Mouse (Mus musculus) embryo, embryonic 11 days (tissue): ENCODE data around the gene Ubac2.
"Not testable (repeated sequence)": the region's sequence is repeated elsewhere in the genome, so short reads cannot be mapped to it uniquely, and the experiment has no call there.

Experiments used
- DNase-seq: peaks from one replicate; pipeline ENCODE4 v3.0.0-alpha.2; 2015

The Ubac2 gene

DNA sequence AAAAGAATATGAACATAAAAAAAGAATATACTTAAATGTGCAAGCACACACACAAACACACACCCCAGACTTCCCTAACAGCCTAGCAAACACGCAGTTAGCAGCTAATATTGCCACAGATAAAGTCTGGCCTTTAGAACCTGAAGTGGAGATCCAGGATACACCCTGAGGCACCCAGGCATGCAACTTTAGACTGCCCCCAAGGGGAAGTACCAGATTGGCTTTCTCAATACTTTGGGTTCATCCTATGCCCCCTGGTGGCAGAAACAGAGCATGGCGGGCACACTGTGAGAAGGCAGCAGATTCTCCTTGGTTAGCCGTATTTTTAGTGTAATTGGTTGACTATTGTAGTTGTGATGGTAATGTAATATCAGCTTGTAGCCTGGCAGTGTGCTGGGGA lies 182.2 kb downstream of the Ubac2 start:
- peak; percentile 83 for DNase-seq

DNA sequence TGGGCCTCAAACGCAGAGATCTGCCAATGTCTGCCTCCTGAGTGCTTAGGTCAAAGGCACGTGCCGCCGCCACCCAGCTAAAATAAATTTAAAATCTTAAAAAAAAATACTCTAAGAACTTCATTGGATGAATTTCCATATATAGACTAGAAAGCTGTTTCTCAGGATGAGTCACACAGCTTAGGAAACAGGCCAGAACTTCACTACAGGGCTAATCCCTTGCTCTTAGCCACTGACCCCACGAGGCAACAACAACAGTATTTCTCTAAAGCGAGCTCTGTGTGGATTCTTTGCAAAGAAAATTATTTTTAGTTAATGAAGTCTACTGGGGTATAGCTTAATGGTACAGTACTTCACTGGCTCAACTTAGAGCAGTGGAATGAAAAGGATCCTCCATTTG lies 183.0 kb downstream of the Ubac2 start:
- no peak for DNase-seq

DNA sequence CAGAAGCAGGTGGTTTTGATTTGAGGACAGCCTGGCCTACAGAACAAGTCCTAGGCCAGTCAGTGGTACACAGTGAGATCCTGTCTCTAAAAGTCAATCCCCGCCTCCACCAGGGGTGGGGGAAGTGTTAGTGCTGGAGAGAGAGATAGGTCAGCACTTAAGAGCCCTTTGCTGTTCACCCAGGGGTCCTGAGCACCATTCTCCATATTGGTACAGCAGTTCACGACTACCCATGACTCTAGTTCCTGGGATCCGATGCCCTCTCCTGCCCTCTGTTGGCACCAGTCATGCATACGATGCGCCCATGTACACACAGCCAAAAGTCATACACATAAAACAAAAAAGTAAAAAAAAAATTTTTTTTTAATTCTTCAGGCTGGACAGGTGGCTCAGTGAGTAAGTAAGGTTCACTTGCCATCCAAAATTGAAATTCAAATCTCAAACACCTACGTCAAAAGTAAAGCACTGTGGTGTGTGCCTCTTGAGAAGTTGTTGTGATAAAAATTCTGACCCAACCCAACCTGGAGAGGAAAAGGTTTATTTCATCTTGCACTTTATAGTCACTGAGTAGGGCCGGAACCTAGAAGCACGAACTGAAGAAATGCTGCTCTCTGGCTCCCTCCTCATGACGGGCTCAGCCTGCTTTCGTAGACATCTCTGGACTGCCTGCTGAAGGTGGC lies 184.1 kb downstream of the Ubac2 start:
- DNase-seq = no peak

DNA sequence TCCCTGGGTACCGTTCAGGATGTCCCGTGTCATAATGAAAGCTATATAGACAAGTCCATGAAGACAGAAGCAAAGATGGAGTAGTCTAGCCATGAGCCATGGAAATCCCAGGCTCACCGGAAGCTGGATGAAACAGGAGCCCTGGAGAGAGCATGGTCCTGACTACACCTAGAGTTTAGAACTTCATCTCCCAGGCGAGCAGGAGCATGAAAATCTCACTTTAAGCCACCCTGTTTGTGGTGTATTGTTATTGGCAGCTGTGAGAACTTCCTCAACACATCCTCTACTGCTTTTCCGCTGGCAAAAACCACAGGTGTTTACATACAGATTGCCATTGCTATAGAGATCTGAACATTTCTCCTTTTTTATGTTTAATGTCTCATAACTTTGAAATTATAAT lies 185.2 kb downstream of the Ubac2 start:
- no peak for DNase-seq

DNA sequence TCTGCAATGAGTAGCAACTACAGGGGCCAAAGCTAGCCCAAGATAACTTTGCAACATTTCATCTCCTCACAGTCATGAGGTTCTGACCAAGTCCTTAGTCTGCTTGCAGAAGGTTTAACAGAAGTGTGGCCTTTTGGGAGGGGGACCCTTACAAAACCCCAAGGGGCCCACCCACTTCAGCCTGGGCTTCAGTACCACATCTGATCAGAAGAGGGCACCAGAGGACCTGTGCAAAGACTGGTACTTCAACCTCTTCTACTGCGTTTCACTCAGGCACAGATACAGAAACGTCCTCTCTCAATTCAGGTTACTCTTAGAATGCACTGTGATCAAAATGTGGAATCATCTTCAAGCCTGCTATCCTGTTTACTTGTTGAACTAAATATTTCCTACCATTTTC lies 186.1 kb downstream of the Ubac2 start:
- DNase-seq = peak; percentile 66

DNA sequence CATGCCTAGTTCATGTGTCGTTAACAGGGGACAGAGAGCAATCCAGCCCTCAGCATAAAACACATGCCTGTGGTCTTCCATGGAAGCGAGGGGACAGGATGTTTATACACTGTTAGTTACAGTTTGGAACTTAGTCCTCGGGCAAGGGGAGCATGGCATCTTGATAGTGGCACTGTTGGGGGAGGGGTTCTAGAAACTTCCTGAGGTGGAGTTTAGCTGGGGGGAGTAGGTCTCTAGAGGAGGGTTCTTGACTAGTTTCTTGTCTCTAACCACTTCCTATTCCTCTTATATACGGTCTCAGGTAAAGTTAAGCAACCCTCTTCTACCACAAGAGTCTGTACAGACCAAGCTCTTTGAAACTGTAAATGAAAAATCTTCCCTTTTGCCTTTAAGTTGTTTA lies 187.8 kb downstream of the Ubac2 start:
- DNase-seq = no peak

DNA sequence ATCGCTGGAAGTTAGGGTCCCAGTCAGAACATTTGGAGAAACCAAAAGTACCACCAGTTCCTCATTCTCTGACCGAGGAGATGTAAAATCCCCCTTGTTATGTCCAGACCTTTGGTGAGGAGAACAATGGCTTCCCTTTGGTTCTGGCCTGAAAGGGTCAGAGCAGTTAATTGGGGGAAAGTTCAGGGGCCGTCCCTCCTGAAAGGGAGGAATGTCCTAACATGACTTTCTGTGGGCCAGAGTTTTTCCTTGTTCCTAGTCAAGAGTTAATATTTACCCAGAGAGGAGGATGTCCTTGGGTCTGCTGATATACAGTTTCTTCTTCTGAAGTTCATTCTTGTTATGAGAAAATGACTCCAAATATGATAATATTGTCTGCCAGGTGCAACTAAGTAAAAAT lies 189.6 kb downstream of the Ubac2 start:
- DNase-seq = not testable (repeated sequence)

DNA sequence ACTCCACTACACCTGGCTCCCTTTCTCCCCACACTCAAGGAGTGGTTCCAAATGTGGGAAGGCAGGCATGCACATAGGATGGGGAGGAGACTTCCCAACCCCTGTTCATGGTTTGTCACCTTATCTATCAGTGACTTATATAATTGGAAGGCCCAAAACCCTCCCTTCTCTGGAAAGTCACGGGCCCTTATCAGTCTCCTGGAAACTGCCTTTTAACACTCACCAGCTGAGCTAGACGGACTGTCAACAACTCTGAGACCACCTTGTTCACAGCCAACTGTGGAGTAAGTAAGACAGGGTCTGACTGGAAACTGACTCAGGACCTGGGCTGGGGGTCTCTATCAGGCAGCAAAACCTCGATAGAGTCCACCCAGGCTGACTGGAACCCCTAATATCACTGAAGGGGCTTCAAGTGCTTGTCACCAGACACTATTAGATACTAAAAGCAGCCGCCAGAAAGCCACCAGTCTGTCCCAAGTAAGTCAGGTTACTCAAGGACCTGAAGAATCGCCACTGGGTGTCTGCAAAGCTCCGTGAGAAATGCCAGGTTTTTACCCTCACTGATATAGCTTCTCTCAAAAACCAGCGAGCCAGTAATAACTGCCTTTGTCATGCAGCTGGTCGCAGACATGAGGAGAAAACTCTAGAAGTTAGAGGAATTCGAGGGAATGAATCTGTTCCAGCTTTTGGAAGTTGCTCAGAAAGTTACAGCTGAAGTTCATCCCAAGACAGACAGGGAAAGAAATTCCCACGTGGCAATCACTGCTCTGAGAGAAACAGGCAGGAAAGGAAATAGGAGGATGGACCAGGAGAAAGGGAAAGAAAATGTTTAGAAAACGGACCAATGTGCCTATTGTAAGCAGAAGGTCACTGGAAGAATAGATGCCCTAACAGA lies 190.6 kb downstream of the Ubac2 start:
- DNase-seq = no peak

DNA sequence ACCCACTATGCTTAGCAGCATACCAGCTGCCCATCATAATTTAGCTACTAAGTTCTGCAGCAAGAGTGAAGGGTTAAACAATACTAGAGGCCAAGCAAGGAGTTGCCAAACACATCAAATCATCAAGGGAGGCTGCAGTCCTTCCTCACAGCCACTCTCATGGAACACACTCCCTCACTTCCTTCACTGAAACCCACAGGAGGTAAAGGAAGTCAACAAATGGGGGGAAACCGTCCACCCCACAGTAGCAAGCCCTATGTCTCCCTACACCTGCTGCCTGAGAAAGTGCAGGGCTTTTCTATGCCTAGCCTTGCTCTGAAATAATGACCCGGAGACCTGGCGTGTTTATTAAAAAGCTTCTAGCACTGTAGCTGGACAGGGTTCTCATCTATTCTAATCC lies 191.5 kb downstream of the Ubac2 start:
- DNase-seq = no peak
